Mouse (Mus musculus) heart, adult 10 weeks (tissue): Measurements from ENCODE around the gene 4931422A03Rik. TPM values are rescaled to one million over a fixed set of nuclear protein-coding genes. Genes with fewer than 3 reads are reported as not detected.

Experiments
- polyA plus RNA-seq: library from polyadenylated mRNA; stranded (reverse); fragments of 350-450 nt; fragmentation: Illumina TruSeq; extraction: RNeasy Lipid Tissue Mini Kit (QIAGEN cat#74804); gene quantifications from one replicate; pipeline ENCODE4 v1.2.3, GENCODE M21; 2014; ENCODE audit warnings: low read depth, low replicate concordance

Gene 4931422A03Rik
- polyA plus RNA-seq: not detected

DNA sequence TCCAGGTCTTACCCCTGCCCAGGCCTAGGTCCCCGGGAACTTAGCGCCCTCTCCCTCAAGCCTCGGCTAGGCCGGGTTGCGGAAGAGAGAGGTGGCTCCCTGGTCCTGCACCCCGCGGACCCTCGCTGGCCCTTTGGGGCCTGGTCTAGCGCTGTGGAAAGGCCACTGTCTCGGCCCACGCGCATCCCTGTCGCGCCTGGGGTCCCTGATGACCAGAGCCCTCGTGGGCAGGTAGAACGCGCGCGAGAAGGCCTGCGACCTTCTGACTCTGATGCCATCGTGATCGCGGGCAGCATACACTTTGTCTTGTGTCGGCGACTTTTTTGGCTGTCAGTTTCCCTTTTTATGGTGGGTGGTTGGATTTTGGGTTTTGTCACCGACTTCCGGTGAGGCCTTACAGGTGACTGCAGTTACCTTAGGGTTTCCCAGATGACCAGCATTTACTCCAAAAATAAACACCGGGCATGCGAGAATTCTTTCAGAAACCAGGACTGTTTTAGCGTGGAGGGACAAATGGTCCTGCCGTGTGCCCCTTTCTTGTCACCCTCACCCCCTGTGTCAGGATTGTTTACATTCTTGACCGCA lies at the start of gene 4931422A03Rik:
Gene 4931422A03Rik, minus strand, starts transcription at position 223 of the 585 bp plus-strand sequence.

DNA sequence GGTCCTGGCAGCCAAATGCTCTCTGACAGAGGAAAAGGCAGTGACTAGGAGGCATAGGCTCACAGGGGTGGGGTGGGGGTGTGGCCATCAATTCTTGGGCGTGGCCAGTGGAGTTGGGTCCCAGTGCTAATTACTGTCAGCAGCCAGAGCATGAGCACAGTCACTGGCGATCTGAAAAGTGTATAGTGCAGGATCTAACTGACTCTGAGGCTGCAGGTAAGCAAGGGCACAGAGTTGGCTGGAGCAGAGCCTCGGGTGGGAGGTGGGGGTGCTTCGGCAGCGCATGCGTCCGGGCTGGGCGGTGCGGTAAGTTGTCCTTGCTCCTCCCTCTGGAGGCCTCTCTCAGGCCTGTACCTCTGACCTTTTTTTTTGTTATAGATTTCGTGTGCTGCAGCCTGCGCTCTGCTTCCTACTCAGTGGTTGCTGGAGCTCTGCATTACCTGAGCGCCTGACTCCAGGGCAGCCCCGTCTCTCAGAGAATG lies 41.6 kb upstream of the 4931422A03Rik start, which contains the start of gene Cd59b:
Gene Cd59b, plus strand, starts transcription at position 146 of the 482 bp plus-strand sequence.

DNA sequence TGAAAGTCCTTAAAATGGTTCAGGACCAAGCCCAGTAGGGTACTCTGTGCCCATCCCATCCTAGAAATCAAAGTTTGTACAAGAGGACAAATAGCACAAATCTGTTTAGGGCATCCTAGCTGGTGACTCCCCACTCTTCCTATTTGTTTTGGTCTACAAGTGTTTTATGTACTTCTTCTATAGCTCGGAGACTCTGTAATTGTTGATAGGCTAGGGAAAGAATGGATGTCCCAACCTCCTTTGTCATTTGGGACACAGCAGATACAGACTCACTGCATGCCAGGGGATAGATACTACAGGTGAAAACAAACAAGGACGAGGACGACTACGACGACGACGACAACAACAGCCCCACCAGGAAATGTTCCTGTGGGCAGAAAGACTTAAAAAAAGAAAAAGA lies 40.3 kb upstream of the 4931422A03Rik start, which contains the start of gene Gm10799:
Gene Gm10799, minus strand, starts transcription at position 101 of the 400 bp plus-strand sequence.

DNA sequence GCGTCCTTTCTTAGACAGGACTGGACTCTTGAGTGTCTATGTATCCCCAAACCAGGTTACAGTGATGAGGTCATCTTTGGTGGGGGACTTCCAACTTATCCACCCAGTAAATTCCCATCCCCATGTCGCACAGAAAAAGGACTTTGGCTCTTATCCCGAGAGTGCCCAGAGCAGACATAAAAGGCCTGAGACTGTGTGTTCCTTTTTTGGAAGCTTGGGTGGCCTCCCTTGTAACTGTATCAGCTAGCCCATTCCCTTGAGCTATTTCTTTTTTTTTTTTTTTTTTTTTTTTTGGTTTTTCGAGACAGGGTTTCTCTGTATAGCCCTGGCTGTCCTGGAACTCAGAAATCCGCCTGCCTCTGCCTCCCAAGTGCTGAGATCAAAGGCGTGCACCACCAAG lies 37.4 kb upstream of the 4931422A03Rik start, which contains the start of gene Gm10912:
Gene Gm10912, plus strand, starts transcription at position 301 of the 400 bp plus-strand sequence.

DNA sequence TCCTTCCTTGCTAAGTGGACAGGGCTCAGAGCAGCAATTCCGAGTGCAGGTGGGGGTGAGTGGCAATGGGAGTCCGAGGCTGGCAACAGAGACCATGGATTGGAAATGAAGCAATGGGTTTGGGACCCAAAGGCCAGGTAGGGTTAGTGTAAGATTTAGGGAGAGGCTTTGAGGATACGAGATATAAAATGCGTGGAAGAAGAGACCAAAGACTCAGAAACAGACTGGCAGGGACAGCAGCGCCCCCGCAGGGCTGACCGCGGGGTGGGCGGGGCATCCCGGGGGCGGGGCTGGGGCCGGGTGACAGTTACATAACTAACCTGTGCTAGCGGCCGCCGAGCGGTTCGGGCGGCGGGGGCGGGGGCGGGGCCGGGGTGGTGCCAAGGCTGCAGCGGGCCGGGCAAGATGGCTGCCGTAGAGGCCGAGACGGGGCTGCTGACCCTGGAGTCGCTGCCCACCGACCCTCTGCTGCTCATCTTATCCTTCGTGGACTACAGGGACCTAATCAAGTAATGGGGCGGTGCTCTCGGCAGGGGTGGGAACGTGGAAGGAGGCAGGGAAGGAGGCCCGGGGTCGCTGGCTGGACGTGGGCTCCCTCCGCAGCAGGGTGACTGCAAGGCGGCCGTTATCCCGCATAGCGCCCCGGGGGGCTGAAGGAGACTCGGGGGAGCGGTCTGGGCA lies 563 bp downstream of the 4931422A03Rik start, which contains the start of gene Fbxo3:
Gene Fbxo3, plus strand, starts transcription at position 264 of the 681 bp plus-strand sequence.

DNA sequence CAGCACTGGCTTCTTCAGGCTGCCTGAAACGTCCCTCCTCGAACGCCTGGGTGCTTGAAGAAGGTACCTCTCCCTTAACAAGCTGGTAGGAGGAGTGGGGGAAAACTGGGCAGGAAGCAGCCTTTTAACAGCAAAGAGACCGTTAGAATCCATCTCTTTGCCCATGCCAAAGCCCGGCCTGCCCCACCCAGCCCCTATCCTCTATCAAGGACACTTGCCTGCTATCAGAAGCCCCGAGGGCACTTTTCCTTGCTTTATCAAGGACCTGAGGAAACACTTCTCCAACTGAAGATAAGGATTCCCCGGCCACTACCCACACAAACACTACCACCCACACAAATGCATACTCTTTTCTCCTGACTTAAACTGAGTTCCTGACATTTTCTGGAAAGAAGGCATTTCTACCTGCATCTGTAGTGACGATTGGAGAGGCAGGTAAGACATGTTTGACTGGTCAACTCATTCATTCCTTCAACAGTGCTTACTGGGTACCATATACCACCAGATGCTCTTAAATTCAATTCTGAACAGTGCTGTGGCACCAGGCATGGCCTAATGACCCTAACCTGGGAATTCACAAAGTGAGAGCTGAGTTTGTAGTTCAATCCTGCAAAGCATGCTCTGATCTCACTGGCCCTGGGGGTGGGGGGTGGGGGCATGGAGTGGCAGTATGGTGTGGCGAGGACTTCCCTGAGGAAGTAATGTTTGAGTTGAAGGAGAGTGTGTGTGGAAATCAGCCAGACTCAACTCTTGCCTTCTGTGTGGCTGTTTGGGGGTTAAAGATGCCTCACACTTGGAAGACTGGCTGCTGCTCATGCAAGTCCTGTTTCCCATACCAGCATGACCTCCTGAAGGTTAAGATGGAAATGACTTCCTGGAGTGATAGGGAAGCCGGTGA lies 70.3 kb downstream of the 4931422A03Rik start, which contains the start of gene Lmo2:
Gene Lmo2, plus strand, starts transcription at position 338 of the 898 bp plus-strand sequence.

Other genes starting within 250 kb of the 4931422A03Rik start
- 112 TPM for gene Caprin1, start 230.7 kb downstream of the 4931422A03Rik start, polyA plus RNA-seq
- gene Lmo2, start 70.4 kb downstream of the 4931422A03Rik start, polyA plus RNA-seq: 23.8 TPM
- 52.3 TPM for gene Fbxo3, start 640 bp downstream of the 4931422A03Rik start, polyA plus RNA-seq
- gene Gm10912, start 37.5 kb upstream of the 4931422A03Rik start, polyA plus RNA-seq: not detected
- gene Gm10799, start 40.2 kb upstream of the 4931422A03Rik start, polyA plus RNA-seq: not detected
- 14.3 TPM for gene Cd59b, start 41.5 kb upstream of the 4931422A03Rik start, polyA plus RNA-seq
- 104 TPM for gene Cd59a, start 67.4 kb upstream of the 4931422A03Rik start, polyA plus RNA-seq
- gene A930018P22Rik, start 94.4 kb upstream of the 4931422A03Rik start, polyA plus RNA-seq: not detected